Mouse (Mus musculus) limb, embryonic 11.5 days (tissue): ENCODE measurements around the gene Fra10ac1. TPM values are rescaled to one million over a fixed set of nuclear protein-coding genes. Genes with fewer than 3 reads are reported as not detected.
A peak's percentile ranks its signal among the peaks of the same experiment; 100 is the strongest.

Experiments
- ATAC-seq: fragments of 200-750 bp; cut with Nextera tagmentation; 2 replicates; pipeline ENCODE4 v1.8.0; 2017; ENCODE audit warnings: low read depth; ENCODE audit not compliant: insufficient number of reproducible peaks, low FRiP score, low TSS enrichment
- DNase-seq: peaks from one replicate; pipeline ENCODE4 v3.0.0-alpha.2; 2015; ENCODE audit warnings: low spot score
- H3K27ac ChIP-seq: fragments of 300-500 bp; sonication (generic); replicated peaks from 2 replicates; pipeline ENCODE4 v1.5.1; 2014; ENCODE audit warnings: low read depth, mild to moderate bottlenecking, low read length
- H3K27me3 ChIP-seq: fragments of 300-500 bp; sonication (generic); 2 replicates; pipeline ENCODE4 v1.6.1; 2014; ENCODE audit warnings: mild to moderate bottlenecking, low read length, mixed read lengths; ENCODE audit not compliant: control insufficient read depth, insufficient read depth
- H3K36me3 ChIP-seq: fragments of 300-500 bp; sonication (generic); 2 replicates; pipeline ENCODE4 v1.6.1; 2014; ENCODE audit warnings: mild to moderate bottlenecking, low read length, moderate library complexity, mixed read lengths; ENCODE audit not compliant: control insufficient read depth, insufficient read depth
- H3K4me1 ChIP-seq: fragments of 300-500 bp; sonication (generic); 2 replicates; pipeline ENCODE4 v1.6.1; 2014; ENCODE audit warnings: low read length, mixed read lengths; ENCODE audit not compliant: control insufficient read depth, insufficient read depth
- H3K4me2 ChIP-seq: fragments of 300-500 bp; sonication (generic); 2 replicates; pipeline ENCODE4 v1.6.1; 2014; ENCODE audit warnings: low read depth, mild to moderate bottlenecking, moderate library complexity; ENCODE audit not compliant: severe bottlenecking
- H3K4me3 ChIP-seq: fragments of 300-500 bp; sonication (generic); 2 replicates; pipeline ENCODE4 v1.5.1; 2014; ENCODE audit warnings: low read depth, low read length
- H3K9ac ChIP-seq: fragments of 300-500 bp; sonication (generic); 2 replicates; pipeline ENCODE4 v1.6.1; 2014; ENCODE audit warnings: mild to moderate bottlenecking, low read length
- H3K9me3 ChIP-seq: fragments of 300-500 bp; sonication (generic); 2 replicates; pipeline ENCODE4 v1.6.1; 2016; ENCODE audit warnings: low read length; ENCODE audit not compliant: control insufficient read depth
- WGBS: fragments of 180-500 bp; shearing (Covaris S2); extraction: QIAGEN DNeasy Blood & Tissue Kit; methylation state at CpG from one replicate; pipeline ENCODE4 v1.1.7; 2014; 5-methylcytosine and 5-hydroxymethylcytosine counted together
- polyA plus RNA-seq: library from polyadenylated mRNA; unstranded; fragments of >200 nt; fragmentation: Nextera tagmentation; extraction: Ambion mirVana; gene quantifications from 2 replicates; pipeline ENCODE4 v1.2.1, GENCODE M21; 2014

Gene Fra10ac1
- 48.2 and 48.7 TPM in 2 replicates for polyA plus RNA-seq

- ATAC-seq (peak; percentile 92), DNase-seq (peak; percentile 95)
- Histone ChIP-seq H3K9me3 (no peaks in the 10 kb centered on the region), H3K4me3 (peak within 1 kb of the TSS; percentile 72), H3K4me1 (peaks cover 3% of the 10 kb centered on the region; the same call in 1 of the 2 replicates), H3K27ac (peak within 1 kb of the TSS; percentile 57), H3K36me3 (no peaks in the 10 kb centered on the region), H3K27me3 (no peaks in the 10 kb centered on the region), H3K9ac (peak within 1 kb of the TSS; percentile 70), H3K4me2 (peak within 1 kb of the TSS; percentile 66)
- 0% methylated on average over 49 of the region's 49 CpGs for WGBS
Observed at GRCm38 (mm10) chr19:38223905-38224684, at the start of gene Fra10ac1. Gene Fra10ac1 (minus strand): TSS chr19:38224156.

GRCm38 (mm10) chr19:38271071-38271470, 47.1 kb upstream of the Fra10ac1 start:
- Histone ChIP-seq H3K9me3 (no peaks in the 10 kb centered on the region), H3K4me2 (no peak overlapping the region), H3K4me3 (no peak overlapping the region), H3K27ac (no peak overlapping the region), H3K36me3 (no peaks in the 10 kb centered on the region), H3K9ac (no peak overlapping the region), H3K4me1 (no peaks in the 10 kb centered on the region), H3K27me3 (no peaks in the 10 kb centered on the region)
- WGBS: 20% methylated on average over 6 of the region's 6 CpGs
- DNase-seq (no peak), ATAC-seq (no peak)

- ATAC-seq (no peak), DNase-seq (no peak)
- Histone ChIP-seq H3K9me3 (no peaks in the 10 kb centered on the region), H3K27ac (no peak overlapping the region), H3K36me3 (no peaks in the 10 kb centered on the region), H3K4me3 (no peak overlapping the region), H3K27me3 (no peaks in the 10 kb centered on the region), H3K4me2 (no peak overlapping the region), H3K9ac (no peak overlapping the region), H3K4me1 (0 out of 2 replicates have a peak, but pooled peaks cover 3% of the 10 kb centered on the region)
- WGBS: 84% methylated on average over 5 of the region's 5 CpGs
Observed at GRCm38 (mm10) chr19:38267469-38267868, 43.5 kb upstream of the Fra10ac1 start.

GRCm38 (mm10) chr19:38265767-38266166, 41.8 kb upstream of the Fra10ac1 start:
- Histone ChIP-seq H3K4me2 (no peak overlapping the region), H3K9ac (no peak overlapping the region), H3K9me3 (no peaks in the 10 kb centered on the region), H3K4me1 (0 out of 2 replicates have a peak, but pooled peaks cover 3% of the 10 kb centered on the region), H3K27ac (no peak overlapping the region), H3K27me3 (no peaks in the 10 kb centered on the region), H3K36me3 (no peaks in the 10 kb centered on the region), H3K4me3 (no peak overlapping the region)
- 85% methylated on average over 5 of the region's 5 CpGs for WGBS
- DNase-seq (no peak), ATAC-seq (no peak)

- 42% methylated on average over 21 of the region's 21 CpGs for WGBS
- H3K27me3 ChIP-seq: no peaks in the 10 kb centered on the region
- ATAC-seq (no peak), DNase-seq (peak; percentile 44)
- peak within 1 kb of the TSS; percentile 30; the same call in 1 of the 2 replicates for H3K4me2 ChIP-seq
- no peaks in the 10 kb centered on the region for H3K36me3 ChIP-seq
- H3K9ac ChIP-seq: no peak within 1 kb of the TSS; the same call in 1 of the 2 replicates
- H3K27ac ChIP-seq: no peak within 1 kb of the TSS
- H3K4me1 ChIP-seq: 0 out of 2 replicates have a peak, but pooled peaks cover 3% of the 10 kb centered on the region
- peak within 1 kb of the TSS; percentile 7; the same call in 1 of the 2 replicates for H3K4me3 ChIP-seq
- no peaks in the 10 kb centered on the region for H3K9me3 ChIP-seq
Observed at GRCm38 (mm10) chr19:38264505-38265500, 40.8 kb upstream of the Fra10ac1 start, which contains the start of gene Lgi1. Gene Lgi1 (plus strand): TSS chr19:38264536.

- Histone ChIP-seq H3K9me3 (no peaks in the 10 kb centered on the region), H3K4me2 (peak overlapping the region; percentile 30; the same call in 1 of the 2 replicates), H3K27me3 (no peaks in the 10 kb centered on the region), H3K4me3 (peak overlapping the region; percentile 7; the same call in 1 of the 2 replicates), H3K27ac (no peak overlapping the region), H3K4me1 (0 out of 2 replicates have a peak, but pooled peaks cover 3% of the 10 kb centered on the region), H3K36me3 (no peaks in the 10 kb centered on the region), H3K9ac (no peak overlapping the region; the same call in 1 of the 2 replicates)
- ATAC-seq (no peak), DNase-seq (no peak)
- 24% methylated on average over 14 of the region's 14 CpGs for WGBS
Observed at GRCm38 (mm10) chr19:38263829-38264504, 40.0 kb upstream of the Fra10ac1 start.

- no peaks in the 10 kb centered on the region for H3K36me3 ChIP-seq
- H3K27me3 ChIP-seq: no peaks in the 10 kb centered on the region
- H3K4me3 ChIP-seq: no peak overlapping the region
- WGBS: 86% methylated on average over 5 of the region's 5 CpGs
- DNase-seq (no peak), ATAC-seq (no peak)
- 0 out of 2 replicates have a peak, but pooled peaks cover 3% of the 10 kb centered on the region for H3K4me1 ChIP-seq
- H3K4me2 ChIP-seq: no peak overlapping the region
- H3K27ac ChIP-seq: no peak overlapping the region
- no peaks in the 10 kb centered on the region for H3K9me3 ChIP-seq
- no peak overlapping the region for H3K9ac ChIP-seq
Observed at GRCm38 (mm10) chr19:38261351-38261750, 37.4 kb upstream of the Fra10ac1 start.
